Mouse (Mus musculus): ENCODE data around the gene Inf2.

GRCm38 (mm10) chr12:112632084-112632777 is 43.6 kb downstream of the Inf2 start:
- no peak for TF ChIP-seq RCOR1 (IDR thresholded peaks at IDR 0.05; ENCODE audit: low read depth, low read length)
- no peak for TF ChIP-seq TAL1 (IDR thresholded peaks at IDR 0.05; ENCODE audit: low read length)
- TF ChIP-seq TBP (IDR thresholded peaks at IDR 0.05; ENCODE audit: low read depth, low read length), result no peak
- no peak for TF ChIP-seq NRF1 (IDR thresholded peaks at IDR 0.05; ENCODE audit: insufficient read depth, low read depth, low read length, poor library complexity, severe bottlenecking)
- TF ChIP-seq POLR2A (IDR thresholded peaks at IDR 0.05; ENCODE audit: control insufficient read depth in 1 of 2, insufficient read depth in 1 of 2, low read depth in 1 of 2, low read length in 2 of 2, poor library complexity in 1 of 2), result no peak
- TF ChIP-seq MXI1 (IDR thresholded peaks at IDR 0.05; ENCODE audit: low read depth, low read length), result no peak

Measured in MEL (cell line).